In the genomic region with DNA sequence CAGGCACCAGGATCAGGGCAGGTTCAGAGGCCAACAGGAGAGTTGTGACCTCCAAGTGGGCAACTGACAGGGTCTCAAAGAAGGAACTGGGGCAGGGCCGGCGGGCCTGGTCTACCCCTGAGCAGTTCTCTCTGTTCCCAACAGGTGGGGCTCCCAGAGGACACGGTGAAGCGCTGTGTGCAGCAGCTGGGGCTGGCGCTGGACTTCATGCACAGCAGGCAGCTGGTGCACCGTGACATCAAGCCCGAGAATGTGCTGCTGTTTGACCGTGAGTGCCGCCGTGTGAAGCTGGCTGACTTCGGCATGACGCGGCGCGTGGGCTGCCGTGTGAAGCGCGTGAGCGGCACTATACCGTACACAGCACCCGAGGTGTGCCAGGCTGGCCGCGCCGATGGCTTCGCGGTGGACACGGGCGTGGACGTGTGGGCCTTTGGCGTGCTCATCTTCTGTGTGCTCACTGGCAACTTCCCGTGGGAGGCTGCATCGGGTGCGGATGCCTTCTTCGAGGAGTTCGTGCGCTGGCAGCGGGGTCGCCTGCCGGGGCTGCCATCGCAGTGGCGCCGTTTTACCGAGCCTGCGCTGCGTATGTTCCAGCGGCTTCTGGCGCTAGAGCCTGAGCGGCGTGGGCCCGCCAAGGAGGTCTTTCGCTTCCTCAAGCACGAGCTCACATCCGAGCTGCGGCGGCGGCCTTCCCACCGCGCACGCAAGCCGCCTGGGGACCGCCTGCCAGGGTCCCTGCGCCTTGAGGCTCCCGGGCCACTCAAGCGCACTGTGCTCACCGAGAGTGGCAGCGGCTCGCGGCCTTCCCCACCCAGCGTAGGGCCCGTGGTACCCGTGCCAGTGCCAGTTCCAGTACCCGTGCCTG, we compare ENCODE assay signal across 15 mouse cellular contexts. TPM values are rescaled to one million over a fixed set of nuclear protein-coding genes. Genes with fewer than 3 reads are reported as not detected.
A peak's percentile ranks its signal among the peaks of the same experiment; 100 is the strongest.
DNase-seq lines count a peak whose midpoint lies in the region; ATAC-seq lines count a peak whose summit lies in the region.
"Had no signal": no experiment of that assay in that cellular context is flagged by ENCODE, and none has a peak within 500 bp of the region (broad histone marks: within the 10 kb centered on the region; RNA-seq: fewer than 3 reads in every experiment).

No protein-coding gene starts in this region.

- H3K9ac ChIP-seq in heart, embryonic 14.5 days (ENCODE audit: low read length) = no peak overlapping the region
- H3K9ac ChIP-seq: embryonic facial prominence, embryonic 13.5 days; kidney, embryonic 15.5 days had no signal

- peak; percentile 38 for DNase-seq in cerebellum, adult 9-11 months
- DNase-seq in cerebellum, postnatal 25 days = no peak
- no peak for DNase-seq in heart, postnatal 10 days
- peak; percentile 66 for DNase-seq in ZHBTc4 (ENCODE audit: low read depth, low spot score)
- no peak for DNase-seq in lung, postnatal 36 days
- DNase-seq: adrenal gland, postnatal 14 days; lung, adult 2 months; right cerebral cortex, postnatal 4 days; thymus, adult 2 months had no signal

- no peaks in the 10 kb centered on the region for H3K27me3 ChIP-seq in heart, embryonic 14.5 days (ENCODE audit: control insufficient read depth, insufficient read depth, low read length)
- peaks cover 62% of the 10 kb centered on the region for H3K27me3 ChIP-seq in megakaryocyte, embryonic 14.5 days (replicated peaks)
- H3K27me3 ChIP-seq: embryonic facial prominence, embryonic 13.5 days; kidney, embryonic 15.5 days had no signal

- peaks cover 7 to 9% of the 10 kb centered on the region in 2 experiments; a peak in 3 of 4 replicates for H3K4me1 ChIP-seq in heart, embryonic 14.5 days (ENCODE audit: control insufficient read depth in 2 of 2, insufficient read depth in 2 of 2, low read length in 2 of 2)
- H3K4me1 ChIP-seq in megakaryocyte, embryonic 14.5 days = peaks cover 21% of the 10 kb centered on the region

- no peak overlapping the region for H3K4me3 ChIP-seq in heart, embryonic 14.5 days (ENCODE audit: control insufficient read depth in 1 of 2, insufficient read depth in 1 of 2, low read depth in 1 of 2, low read length in 2 of 2)
- H3K4me3 ChIP-seq in megakaryocyte, embryonic 14.5 days (replicated peaks) = peak overlapping the region; percentile 53
- H3K4me3 ChIP-seq: embryonic facial prominence, embryonic 13.5 days; kidney, embryonic 15.5 days had no signal

- peak overlapping the region; percentile 50 for H3K4me2 ChIP-seq in heart, embryonic 14.5 days (ENCODE audit: low read length)
- H3K4me2 ChIP-seq: embryonic facial prominence, embryonic 13.5 days; kidney, embryonic 15.5 days had no signal

- no peak for ATAC-seq in heart, embryonic 14.5 days (ENCODE audit: insufficient number of reproducible peaks, insufficient read depth, low FRiP score, low read depth)
- ATAC-seq in megakaryocyte, adult 5-6 weeks (ENCODE audit: poor library complexity, severe bottlenecking) = no peak

- WGBS in heart, embryonic 14.5 days = 66% methylated on average over 72 of the region's 72 CpGs

- no peaks in the 10 kb centered on the region for H3K9me3 ChIP-seq in heart, embryonic 14.5 days (ENCODE audit: control insufficient read depth, low read length)
- no peaks in the 10 kb centered on the region for H3K9me3 ChIP-seq in megakaryocyte, embryonic 14.5 days
- H3K9me3 ChIP-seq: embryonic facial prominence, embryonic 13.5 days; kidney, embryonic 15.5 days had no signal

- no peak overlapping the region for H3K27ac ChIP-seq in heart, embryonic 14.5 days (replicated peaks in 1 of 2; ENCODE audit: control insufficient read depth in 1 of 2, insufficient read depth in 1 of 2, low read depth in 2 of 2, low read length in 2 of 2)
- H3K27ac ChIP-seq: embryonic facial prominence, embryonic 13.5 days; kidney, embryonic 15.5 days; macrophage had no signal

- peaks cover 36% of the 10 kb centered on the region for H3K36me3 ChIP-seq in heart, embryonic 14.5 days (ENCODE audit: control insufficient read depth, insufficient read depth, low read length)
- no peaks in the 10 kb centered on the region for H3K36me3 ChIP-seq in megakaryocyte, embryonic 14.5 days (replicated peaks; ENCODE audit: low read length)

- intact Hi-C loops in heart, postnatal 10 days (cut with DNase I) = no loop called here

RNA-seq across cellular contexts. Expression of a gene that starts 19.5 kb away (rescaled TPM):
- polyA plus RNA-seq in heart, embryonic 14.5 days (2014; fragmentation: Nextera tagmentation; extraction: Ambion mirVana) = 15.2 and 16.8 TPM in 2 replicates
- total RNA-seq in heart, postnatal 10 days (2021) = 10 to 100 TPM; 68.7 to 77.1 TPM
- 1.4 and 5.6 TPM in 2 replicates for polyA plus RNA-seq in megakaryocyte, embryonic 14.5 days (2012; ENCODE audit: insufficient read depth, low replicate concordance)
- 4.7 and 5.2 TPM in 2 replicates for total RNA-seq in megakaryocyte, adult 5-6 weeks (2015)
- total RNA-seq in megakaryocyte, adult 5-6 weeks (2017) = 5.1 and 5.6 TPM in 2 replicates

Comparison
In these comparisons a context has a peak if more than half of its experiments do, and no peak if none do; other contexts are left out.
1. DNase-seq: peak in cerebellum, adult 9-11 months (single experiment) and ZHBTc4 (single experiment); none in cerebellum, postnatal 25 days (0 of 2), heart, postnatal 10 days (0 of 2) and lung, postnatal 36 days (single experiment).
2. RNA of a gene that starts 19.5 kb away (total RNA-seq): 68.7 to 77.1 TPM in heart, postnatal 10 days; 4.7 to 5.6 TPM in megakaryocyte, adult 5-6 weeks; every median in the first group is over 10 times any median in the second.